Mouse (Mus musculus): ENCODE results near the gene Atp6v0e2.

Gene Atp6v0e2

DNA sequence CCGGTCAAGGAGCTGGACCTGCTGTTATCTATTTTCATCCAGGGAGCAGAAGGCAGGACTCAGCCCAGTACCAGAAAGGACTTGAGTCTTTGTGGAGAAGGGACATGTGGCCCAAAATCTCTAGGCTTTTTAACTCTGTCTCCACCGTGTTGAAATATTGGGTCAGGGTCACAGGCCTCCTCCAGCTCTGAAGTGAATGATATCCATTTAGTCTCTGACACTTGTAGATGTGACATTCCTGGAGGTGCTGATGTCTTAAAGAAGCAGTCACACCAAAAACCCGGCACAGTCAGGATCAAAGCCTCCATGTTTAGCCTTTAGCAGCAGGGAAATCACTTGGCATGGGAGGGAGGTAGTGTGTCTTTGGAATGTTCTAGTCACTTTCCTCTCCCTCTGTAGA lies 3.3 kb downstream of the Atp6v0e2 start:
- DNase-seq = no peak

DNA sequence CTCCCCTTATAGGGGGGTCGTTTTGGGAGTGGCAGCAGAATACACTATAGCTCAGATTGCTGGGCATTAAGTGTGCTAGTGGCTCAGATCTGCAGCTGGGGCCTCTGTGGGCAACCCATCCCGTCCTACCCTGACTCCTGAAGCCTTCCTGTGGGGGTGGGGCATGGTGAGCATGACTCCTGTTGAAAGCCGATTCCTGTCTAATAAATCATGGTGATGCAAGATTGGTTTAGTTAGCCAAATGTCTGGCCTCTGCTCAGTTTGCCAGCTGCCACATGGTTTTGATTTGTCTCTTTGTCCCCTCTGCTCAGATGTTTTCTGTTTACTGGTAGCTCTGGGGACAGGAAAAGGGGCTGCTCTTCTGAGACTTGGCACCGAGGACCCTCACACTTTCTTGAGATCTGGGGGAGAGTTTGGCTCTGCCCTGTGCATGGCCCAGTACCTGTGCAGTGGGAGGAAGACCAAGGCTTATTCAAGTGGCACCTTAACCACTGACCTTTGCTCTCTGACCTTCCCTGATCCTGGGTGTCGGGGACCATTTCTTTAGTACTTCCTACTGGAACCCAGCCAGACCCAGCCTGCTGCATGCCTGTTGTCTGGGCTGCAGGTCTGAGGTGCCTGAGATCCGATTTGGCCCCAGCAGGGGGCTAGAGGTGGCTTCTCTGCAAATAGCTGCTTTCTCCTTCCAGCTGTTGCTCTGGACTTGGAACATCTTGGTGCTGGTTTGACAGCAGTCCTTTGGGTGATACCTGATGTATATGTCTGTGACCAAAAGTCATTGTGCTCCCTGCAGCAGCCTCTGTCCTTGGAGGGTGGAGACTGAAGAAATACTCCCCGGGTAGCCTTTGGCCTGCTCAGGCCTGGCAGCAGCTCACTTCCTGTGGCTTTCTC lies 4.4 kb downstream of the Atp6v0e2 start:
- peak; percentile 55 for DNase-seq

DNA sequence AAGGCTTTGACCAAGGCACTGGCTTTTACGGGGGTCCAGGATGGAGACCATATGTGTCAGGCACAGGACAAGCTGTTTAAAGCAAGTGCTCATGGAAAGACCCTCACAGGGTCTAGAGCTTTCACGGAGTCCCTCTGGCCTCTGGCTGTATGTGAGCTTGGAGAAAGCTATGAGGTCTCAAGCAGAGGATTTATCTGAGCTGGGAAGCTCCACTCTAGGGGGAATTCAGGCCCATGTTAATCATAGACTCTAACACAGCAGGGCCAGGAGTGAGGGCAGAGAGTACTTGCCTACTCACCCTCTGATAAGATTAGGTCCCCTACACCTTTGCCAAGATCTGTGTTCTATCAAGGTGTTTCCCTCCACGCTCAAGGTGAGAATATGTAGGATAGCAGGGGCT lies 5.2 kb downstream of the Atp6v0e2 start:
- no peak for DNase-seq

DNA sequence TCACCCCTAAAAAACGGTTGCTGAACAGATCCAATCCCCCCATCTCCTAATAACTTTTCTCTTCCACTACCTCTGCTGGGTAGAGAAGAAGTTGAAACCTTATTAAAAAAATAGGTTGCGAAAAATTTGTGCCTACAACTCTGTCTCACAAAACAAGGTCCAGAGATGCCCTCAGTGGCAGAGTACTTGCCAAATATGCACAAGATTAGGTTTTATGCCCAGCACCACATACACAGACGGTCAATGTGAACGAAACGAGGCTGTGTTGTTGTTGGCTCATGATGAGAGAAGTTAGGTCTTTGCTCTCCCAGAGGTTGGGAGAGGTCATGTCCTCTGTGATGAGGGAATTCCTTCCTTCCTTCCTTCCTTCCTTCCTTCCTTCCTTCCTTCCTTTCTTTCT lies 7.8 kb downstream of the Atp6v0e2 start:
- no peak for DNase-seq

- peak; percentile 69 for DNase-seq
Observed at GRCm38 (mm10) chr6:48546271-48546670, 8.9 kb downstream of the Atp6v0e2 start.

GRCm38 (mm10) chr6:48546858-48547257 lies 9.4 kb downstream of the Atp6v0e2 start:
- DNase-seq = no peak

- DNase-seq = no peak
Observed at GRCm38 (mm10) chr6:48548314-48548713, 10.9 kb downstream of the Atp6v0e2 start.

DNA sequence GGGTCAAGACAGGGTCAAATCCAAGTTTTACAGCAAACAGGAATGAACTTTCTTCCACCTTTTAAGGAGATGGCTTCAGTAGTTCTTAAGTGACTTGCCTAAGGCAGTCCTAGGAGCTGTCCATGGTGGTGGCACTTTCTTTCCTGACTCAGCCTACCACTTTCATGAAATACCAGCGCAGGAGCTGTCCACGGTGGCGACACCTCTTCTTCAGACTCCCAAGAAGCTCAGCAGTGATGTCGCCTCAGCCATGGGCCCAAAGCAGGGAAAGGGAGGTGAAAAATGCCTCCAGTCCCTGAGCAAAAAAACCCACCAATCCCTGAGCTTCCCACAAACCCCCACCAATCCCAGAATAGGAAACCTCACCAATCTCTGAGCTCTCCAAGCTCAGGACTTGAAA lies 15.5 kb downstream of the Atp6v0e2 start:
- DNase-seq = peak; percentile 62

GRCm38 (mm10) chr6:48553819-48554218 lies 16.4 kb downstream of the Atp6v0e2 start:
- no peak for DNase-seq

DNA sequence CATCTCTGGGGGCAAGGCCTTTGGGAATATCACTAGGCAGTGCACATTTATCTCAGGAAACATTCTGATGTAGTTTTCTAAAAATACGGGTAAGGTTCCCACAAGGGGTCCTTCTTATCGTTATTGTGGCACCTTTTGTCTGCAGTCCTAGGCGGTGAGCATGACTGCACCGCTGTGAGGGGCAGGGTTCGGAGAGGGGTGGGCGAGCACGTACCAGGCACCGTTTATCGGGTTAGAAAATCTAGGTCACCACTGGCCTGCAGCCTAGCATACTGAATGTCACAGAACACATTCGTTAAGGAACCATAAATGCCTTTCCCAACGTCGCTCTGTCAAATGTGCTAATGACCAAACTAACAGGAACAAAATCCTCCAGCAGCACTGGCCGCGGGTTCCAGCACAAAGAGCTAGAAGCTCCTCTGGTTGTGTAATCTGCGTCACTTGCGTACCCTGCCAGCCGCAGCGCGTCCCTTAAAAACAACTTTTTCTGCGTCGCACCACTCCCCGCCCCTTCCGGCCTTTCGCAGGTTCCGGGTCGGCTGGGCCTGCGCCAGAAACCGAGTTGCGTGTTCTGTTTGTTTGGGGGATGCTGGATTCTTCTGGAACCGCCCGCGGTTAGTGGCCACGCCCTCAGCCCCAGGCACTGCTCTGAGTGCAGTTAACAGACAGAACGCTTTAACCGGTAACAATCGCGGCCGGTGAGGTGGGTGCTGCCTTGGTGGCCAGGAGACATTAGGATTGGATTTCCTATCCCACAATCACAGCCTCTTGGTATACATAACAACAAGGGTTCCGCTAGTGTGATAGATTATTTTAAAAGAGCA lies 17.1 kb downstream of the Atp6v0e2 start, which contains the start of gene Lrrc61:
Lrrc61 (plus strand) TSS at position 517 of the 824 bp plus-strand sequence.
- peak; percentile 99 for DNase-seq

GRCm38 (mm10) chr6:48555104-48555890 lies 17.9 kb downstream of the Atp6v0e2 start:
- DNase-seq = peak; percentile 68

- no peak for DNase-seq
Observed at GRCm38 (mm10) chr6:48555956-48556355, 18.5 kb downstream of the Atp6v0e2 start.

DNA sequence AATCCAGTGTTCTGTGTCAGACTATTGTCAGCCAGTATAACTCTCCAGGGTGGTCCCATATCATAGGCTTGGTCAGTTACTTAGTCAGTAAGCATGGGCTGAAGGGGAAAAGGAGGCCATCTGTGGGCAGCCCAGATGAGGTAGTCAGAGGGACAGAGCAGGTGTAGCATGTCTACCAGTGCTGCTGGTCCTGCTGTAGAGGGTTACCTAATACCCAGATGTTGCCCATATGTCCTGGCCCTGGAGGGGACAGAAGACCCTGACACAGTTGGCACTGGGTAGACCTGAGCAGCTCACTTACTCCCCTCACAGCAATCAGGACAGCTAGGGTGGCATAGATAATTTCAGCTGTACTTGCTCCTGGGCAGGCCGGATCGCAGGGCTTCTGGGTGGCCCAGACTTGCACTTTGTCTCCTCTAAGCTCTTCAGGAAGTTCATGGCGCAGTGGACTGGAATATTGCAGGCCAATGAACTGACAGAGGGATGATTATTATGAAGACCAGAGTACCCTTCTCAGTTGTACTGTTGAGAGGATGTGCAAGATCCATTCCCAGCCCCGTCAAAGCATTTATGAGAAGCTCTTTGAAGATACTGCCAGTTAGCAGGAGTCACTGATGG lies 28.4 kb downstream of the Atp6v0e2 start:
- no peak for DNase-seq

DNA sequence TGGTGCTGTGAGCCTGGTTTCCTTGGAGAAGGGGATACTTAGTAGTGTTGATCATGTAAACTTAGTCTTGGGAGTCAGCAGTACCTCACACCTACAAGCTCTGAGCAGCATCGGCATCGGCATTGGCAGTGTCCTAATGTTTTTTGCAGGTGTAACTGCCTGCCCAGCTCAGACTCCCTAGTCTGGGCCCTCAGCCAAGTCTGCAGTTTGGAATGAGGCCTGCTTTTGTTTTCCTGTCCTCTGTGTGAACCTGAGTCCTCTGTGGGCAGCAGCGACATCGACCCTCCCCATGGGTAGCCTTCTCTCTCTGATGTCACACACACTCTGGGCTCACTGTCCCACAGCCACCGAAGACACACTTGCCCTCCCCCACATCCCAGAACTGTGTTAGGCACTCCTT lies 28.9 kb downstream of the Atp6v0e2 start:
- DNase-seq = peak; percentile 89

GRCm38 (mm10) chr6:48568036-48568984 lies 30.9 kb downstream of the Atp6v0e2 start:
- DNase-seq = peak; percentile 83

GRCm38 (mm10) chr6:48569065-48569807 lies 31.8 kb downstream of the Atp6v0e2 start:
- DNase-seq = no peak

- DNase-seq = no peak
Observed at GRCm38 (mm10) chr6:48572014-48572413, 34.6 kb downstream of the Atp6v0e2 start.

DNA sequence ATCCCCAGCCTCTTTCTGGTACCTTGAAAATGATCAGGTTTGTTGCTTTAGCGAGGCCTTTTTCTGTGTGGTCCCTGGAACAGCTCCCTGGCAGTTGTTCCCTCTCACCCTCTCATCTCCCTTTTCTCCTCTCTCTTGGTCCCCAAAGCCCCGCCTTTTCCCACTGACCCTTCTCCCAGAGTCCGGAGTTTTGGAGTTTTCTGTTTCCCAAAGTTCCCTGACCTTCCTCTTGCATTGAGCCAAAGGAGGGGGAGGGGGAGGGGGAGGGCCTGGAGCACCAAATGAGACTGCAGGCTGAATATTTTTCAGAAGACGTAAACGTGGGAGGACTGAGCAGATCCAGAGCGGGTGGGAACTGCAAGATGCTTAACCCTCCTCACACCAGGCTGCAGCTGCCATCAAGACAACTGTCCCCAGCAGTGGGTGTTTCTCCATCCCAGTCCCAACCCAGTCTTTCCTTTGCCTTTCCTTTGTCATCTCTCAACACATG lies 35.2 kb downstream of the Atp6v0e2 start, which contains the start of gene Rarres2:
Rarres2 (minus strand) TSS at position 218 of the 490 bp plus-strand sequence.
- peak; percentile 79 for DNase-seq

DNA sequence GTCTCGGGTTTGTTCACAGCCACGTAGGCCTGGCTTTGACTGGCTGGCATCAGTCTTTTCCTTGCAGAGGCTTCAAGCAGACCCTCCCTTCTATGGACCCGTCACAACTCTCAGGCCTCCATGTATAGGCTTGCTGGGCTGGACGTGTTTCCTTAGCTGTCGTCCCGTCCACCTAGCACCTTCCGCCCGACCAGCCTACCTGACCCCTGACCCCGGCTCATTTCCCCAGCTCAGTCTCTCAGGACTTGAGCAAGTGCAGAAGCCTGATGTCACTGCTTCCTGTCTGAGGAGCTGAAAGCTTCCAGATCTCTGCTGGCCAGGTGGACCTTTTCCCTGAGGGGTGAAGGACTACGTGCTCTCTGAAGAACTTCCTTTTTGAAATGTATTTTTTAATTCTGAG lies 35.9 kb downstream of the Atp6v0e2 start:
- peak; percentile 73 for DNase-seq

GRCm38 (mm10) chr6:48573981-48574380 lies 36.6 kb downstream of the Atp6v0e2 start:
- no peak for DNase-seq
